Mouse (Mus musculus) midbrain, embryonic 14.5 days (tissue): Measurements from ENCODE around the gene Dab2. TPM values are rescaled to one million over a fixed set of nuclear protein-coding genes. Genes with fewer than 3 reads are reported as not detected.

Source experiments
- ATAC-seq: fragments of 200-750 bp; cut with Nextera tagmentation; 2 replicates; pipeline ENCODE4 v1.8.0; 2017; ENCODE audit warnings: moderate number of reproducible peaks, moderate library complexity; ENCODE audit not compliant: low FRiP score, low TSS enrichment
- DNase-seq: peaks from one replicate; pipeline ENCODE4 v3.0.0-alpha.2; 2015
- H3K27ac ChIP-seq: fragments of 300-500 bp; sonication (generic); replicated peaks from 2 replicates; pipeline ENCODE4 v1.5.1; 2014; ENCODE audit warnings: mild to moderate bottlenecking, low read depth, low read length, moderate library complexity
- H3K27me3 ChIP-seq: fragments of 300-500 bp; sonication (generic); 2 replicates; pipeline ENCODE4 v1.6.1; 2014; ENCODE audit warnings: low read length, control low read depth, mixed read lengths; ENCODE audit not compliant: control insufficient read depth, insufficient read depth
- H3K36me3 ChIP-seq: fragments of 300-500 bp; sonication (generic); 2 replicates; pipeline ENCODE4 v1.6.1; 2014; ENCODE audit warnings: low read length, control low read depth; ENCODE audit not compliant: control insufficient read depth, insufficient read depth
- H3K4me1 ChIP-seq: fragments of 300-500 bp; sonication (generic); 2 replicates; pipeline ENCODE4 v1.6.1; 2014; ENCODE audit warnings: mild to moderate bottlenecking, antibody characterized with exemption, low read length, control low read depth; ENCODE audit not compliant: control insufficient read depth, insufficient read depth
- H3K4me2 ChIP-seq: fragments of 300-500 bp; sonication (generic); 2 replicates; pipeline ENCODE4 v1.6.1; 2014; ENCODE audit warnings: mild to moderate bottlenecking, low read length, moderate library complexity
- H3K4me3 ChIP-seq: fragments of 300-500 bp; sonication (generic); replicated peaks from 2 replicates; pipeline ENCODE4 v1.5.1; 2014; ENCODE audit warnings: low read depth, low read length
- H3K9ac ChIP-seq: fragments of 300-500 bp; sonication (generic); replicated peaks from 2 replicates; pipeline ENCODE4 v1.6.1; 2014; ENCODE audit warnings: mild to moderate bottlenecking, low read length, moderate library complexity
- H3K9me3 ChIP-seq: fragments of 300-500 bp; sonication (generic); 2 replicates; pipeline ENCODE4 v1.6.1; 2016; ENCODE audit warnings: low read length, control low read depth, mixed read lengths; ENCODE audit not compliant: control insufficient read depth
- WGBS: fragments of 180-500 bp; shearing (Covaris S2); extraction: QIAGEN DNeasy Blood & Tissue Kit; methylation state at CpG from one replicate; pipeline ENCODE4 v1.1.7; 2014; 5-methylcytosine and 5-hydroxymethylcytosine counted together
- polyA plus RNA-seq: library from polyadenylated mRNA; unstranded; fragments of >200 nt; fragmentation: Nextera tagmentation; extraction: Ambion mirVana; gene quantifications from 2 replicates; pipeline ENCODE4 v1.2.1, GENCODE M21; 2014

The Dab2 gene
- polyA plus RNA-seq, 1 experiment from 2014 or later, result 26.2 TPM

DNA sequence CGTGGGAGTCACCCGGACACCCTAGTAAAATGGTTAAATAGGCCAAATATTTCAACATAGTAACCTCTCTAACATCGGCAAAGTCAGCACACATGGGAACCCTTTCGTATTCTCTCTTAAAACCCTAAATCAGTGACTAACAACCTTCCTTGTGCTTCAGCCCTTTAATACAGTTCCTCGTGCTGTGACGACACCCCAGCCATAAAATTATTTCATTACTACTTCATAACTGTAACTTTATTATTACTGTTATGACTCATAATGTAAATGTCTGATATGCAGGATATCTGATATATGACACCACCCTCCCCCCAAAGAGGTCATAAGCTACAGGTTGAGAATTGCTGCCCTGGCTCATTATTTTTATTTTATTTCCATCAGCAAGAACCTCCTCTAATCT lies 19.8 kb downstream of the Dab2 start:
- no peak for DNase-seq
- 96% methylated on average over 6 of the region's 6 CpGs for WGBS

DNA sequence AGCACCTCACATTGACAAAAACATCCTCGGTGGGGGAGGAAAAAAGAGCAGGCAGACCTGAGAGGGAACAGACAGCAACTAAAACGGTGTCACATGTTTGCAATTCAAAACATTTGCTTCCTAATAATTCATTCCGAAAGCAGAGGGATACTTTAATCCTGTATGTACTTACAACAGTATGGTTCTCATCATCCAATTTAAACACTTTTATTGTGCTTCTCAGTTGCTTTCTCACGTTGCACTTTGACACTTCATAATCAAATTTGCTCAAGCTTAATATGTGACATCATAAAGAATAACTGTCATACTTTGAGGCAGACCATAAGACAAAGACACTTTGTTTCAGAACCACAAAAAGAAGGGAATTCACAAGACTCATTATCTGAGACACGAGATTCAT lies 20.9 kb downstream of the Dab2 start:
- H3K9me3 ChIP-seq, result no peaks in the 10 kb centered on the region
- WGBS, result 64% methylated on average over 5 of the region's 5 CpGs
- ATAC-seq, result no peak

More for the DNA sequence above, 19.8 kb downstream of the Dab2 start:
- no peak for ATAC-seq
- no peaks in the 10 kb centered on the region for H3K27me3 ChIP-seq
- no peaks in the 10 kb centered on the region for H3K4me1 ChIP-seq
- H3K4me3 ChIP-seq, result no peak overlapping the region
- H3K27ac ChIP-seq, result no peak overlapping the region
- no peak overlapping the region for H3K9ac ChIP-seq
- no peaks in the 10 kb centered on the region for H3K9me3 ChIP-seq
- H3K36me3 ChIP-seq, result no peaks in the 10 kb centered on the region
- no peak overlapping the region for H3K4me2 ChIP-seq

DNA sequence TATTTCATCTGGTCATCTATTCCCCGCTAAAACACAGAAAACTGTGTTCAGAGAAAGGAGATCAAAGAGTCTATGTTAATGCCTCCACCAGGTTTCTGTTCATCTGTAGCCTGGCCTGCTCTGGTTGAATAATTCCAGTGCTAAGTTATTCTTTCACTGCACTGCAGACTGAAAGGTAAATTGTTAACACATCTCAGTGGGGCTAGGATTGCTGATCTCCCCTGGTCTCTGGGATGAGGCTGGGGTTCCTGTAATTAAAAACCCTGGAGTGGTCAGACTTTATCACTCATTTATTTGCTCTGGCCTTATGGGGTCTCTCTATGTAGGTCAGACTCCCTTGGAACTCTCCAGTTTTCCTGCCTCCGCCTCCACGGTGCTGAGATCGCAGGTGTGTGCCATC lies 21.7 kb downstream of the Dab2 start:
- no peak overlapping the region for H3K4me3 ChIP-seq
- H3K4me1 ChIP-seq, result no peaks in the 10 kb centered on the region
- no peaks in the 10 kb centered on the region for H3K36me3 ChIP-seq
- H3K4me2 ChIP-seq, result no peak overlapping the region
- H3K9ac ChIP-seq, result no peak overlapping the region
- H3K27me3 ChIP-seq, result no peaks in the 10 kb centered on the region
- DNase-seq (no peak), ATAC-seq (no peak)
- H3K27ac ChIP-seq, result no peak overlapping the region
- 83% methylated on average over 4 of the region's 4 CpGs for WGBS
- no peaks in the 10 kb centered on the region for H3K9me3 ChIP-seq

More for the DNA sequence above, 20.9 kb downstream of the Dab2 start:
- Histone ChIP-seq H3K4me1 (no peaks in the 10 kb centered on the region), H3K36me3 (no peaks in the 10 kb centered on the region), H3K9ac (no peak overlapping the region), H3K27ac (no peak overlapping the region), H3K4me2 (no peak overlapping the region), H3K27me3 (no peaks in the 10 kb centered on the region), H3K4me3 (no peak overlapping the region)
- DNase-seq, result no peak

DNA sequence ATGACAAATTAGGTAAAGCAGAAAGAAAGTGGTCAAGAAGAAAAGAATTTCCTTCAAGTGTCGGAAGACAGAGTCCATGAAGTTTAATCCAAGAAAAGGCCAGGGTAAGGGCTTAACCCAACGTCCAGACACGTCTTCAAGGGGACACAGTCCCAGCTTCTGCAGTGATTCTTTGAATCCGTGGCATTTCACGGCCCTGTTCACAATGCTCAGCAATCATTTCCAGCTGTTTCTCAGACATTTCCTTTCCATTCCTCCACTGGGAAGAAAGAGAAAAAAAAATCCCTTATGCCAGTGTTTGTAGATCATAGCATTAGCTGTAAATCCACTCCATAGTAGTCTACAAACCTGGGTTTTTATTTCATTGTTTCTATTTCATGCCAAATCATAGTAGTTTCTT lies 22.7 kb downstream of the Dab2 start:
- Histone ChIP-seq H3K36me3 (no peaks in the 10 kb centered on the region), H3K27me3 (no peaks in the 10 kb centered on the region), H3K4me1 (no peaks in the 10 kb centered on the region), H3K9ac (no peak overlapping the region), H3K9me3 (no peaks in the 10 kb centered on the region), H3K4me2 (no peak overlapping the region), H3K4me3 (no peak overlapping the region), H3K27ac (no peak overlapping the region)
- ATAC-seq, result no peak
- WGBS, result 53% methylated on average over 5 of the region's 5 CpGs
- no peak for DNase-seq

DNA sequence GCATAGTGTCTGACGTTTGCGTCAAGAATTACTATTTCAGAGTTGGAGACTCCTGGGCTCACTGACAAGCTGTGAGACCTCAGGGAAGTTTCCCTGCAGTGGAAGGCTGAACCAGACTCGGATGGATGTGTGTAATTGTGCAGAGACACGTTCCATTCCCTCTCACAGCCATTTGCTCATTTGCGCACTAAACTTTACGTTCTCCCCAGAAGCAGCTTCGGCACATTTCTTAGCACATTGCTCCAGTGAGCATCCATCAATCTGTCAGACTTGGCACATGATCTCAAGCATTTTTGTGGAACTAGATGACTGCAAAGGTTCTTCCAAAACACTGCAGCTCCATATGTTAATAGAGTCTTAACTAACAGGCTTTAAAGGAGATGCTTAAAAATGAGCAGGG lies 24.0 kb downstream of the Dab2 start:
- no peak overlapping the region for H3K27ac ChIP-seq
- no peaks in the 10 kb centered on the region for H3K4me1 ChIP-seq
- H3K9me3 ChIP-seq, result no peaks in the 10 kb centered on the region
- DNase-seq (no peak), ATAC-seq (no peak)
- H3K4me2 ChIP-seq, result no peak overlapping the region
- no peak overlapping the region for H3K9ac ChIP-seq
- no peaks in the 10 kb centered on the region for H3K36me3 ChIP-seq
- 88% methylated on average over 7 of the region's 7 CpGs for WGBS
- no peak overlapping the region for H3K4me3 ChIP-seq
- no peaks in the 10 kb centered on the region for H3K27me3 ChIP-seq

DNA sequence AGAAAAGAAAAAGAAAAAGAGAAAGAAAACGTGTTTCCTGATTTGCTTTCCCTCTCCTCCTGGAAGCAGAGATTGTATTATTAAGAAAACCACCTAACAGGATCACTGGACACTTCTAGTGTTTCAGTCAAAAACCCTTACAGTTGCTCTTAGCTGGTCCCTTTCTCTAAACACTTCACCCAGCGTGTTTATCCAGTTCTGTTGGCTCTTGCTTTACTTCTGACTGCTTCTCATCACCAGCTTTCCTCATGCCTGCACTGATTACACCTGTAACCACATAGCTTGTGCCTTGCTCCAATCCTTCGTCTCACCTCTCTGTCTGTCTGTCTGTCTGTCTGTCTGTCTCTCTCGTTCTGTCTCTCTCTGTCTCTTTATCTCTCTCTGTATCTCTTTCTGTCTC lies 25.9 kb downstream of the Dab2 start:
- 81% methylated on average over 4 of the region's 4 CpGs for whole genome bisulfite sequencing
- DNase-seq (no peak), ATAC-seq (no peak)
- H3K36me3 ChIP-seq, result no peaks in the 10 kb centered on the region
- H3K9ac ChIP-seq, result no peak overlapping the region
- H3K4me2 ChIP-seq, result no peak overlapping the region
- H3K27me3 ChIP-seq, result no peaks in the 10 kb centered on the region
- no peak overlapping the region for H3K27ac ChIP-seq
- no peaks in the 10 kb centered on the region for H3K9me3 ChIP-seq
- no peaks in the 10 kb centered on the region for H3K4me1 ChIP-seq
- no peak overlapping the region for H3K4me3 ChIP-seq

DNA sequence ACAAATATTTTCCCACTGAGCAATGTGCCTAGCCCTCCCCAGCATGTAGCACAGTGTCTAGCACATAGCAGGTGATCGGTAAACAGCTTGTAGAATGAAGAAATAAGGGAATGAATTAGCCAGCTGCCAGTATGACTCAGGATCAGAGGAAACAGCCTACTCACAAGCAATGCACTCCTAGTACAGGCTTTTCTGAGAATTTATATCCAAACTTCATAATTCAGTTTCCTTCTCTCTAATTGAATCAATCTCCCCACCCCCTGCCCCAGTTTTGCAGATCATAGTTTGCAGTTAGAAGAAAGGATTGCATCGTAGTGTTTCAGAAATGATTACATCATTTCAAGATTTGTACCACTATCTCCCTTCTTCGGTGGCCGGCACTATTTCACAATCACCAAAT lies 26.4 kb downstream of the Dab2 start:
- Histone ChIP-seq H3K4me3 (no peak overlapping the region), H3K4me2 (no peak overlapping the region), H3K27ac (no peak overlapping the region), H3K9me3 (no peaks in the 10 kb centered on the region), H3K4me1 (no peaks in the 10 kb centered on the region), H3K27me3 (no peaks in the 10 kb centered on the region), H3K36me3 (no peaks in the 10 kb centered on the region), H3K9ac (no peak overlapping the region)
- no peak for DNase-seq
- 86% methylated on average over 4 of the region's 4 CpGs for WGBS
- no peak for ATAC-seq

DNA sequence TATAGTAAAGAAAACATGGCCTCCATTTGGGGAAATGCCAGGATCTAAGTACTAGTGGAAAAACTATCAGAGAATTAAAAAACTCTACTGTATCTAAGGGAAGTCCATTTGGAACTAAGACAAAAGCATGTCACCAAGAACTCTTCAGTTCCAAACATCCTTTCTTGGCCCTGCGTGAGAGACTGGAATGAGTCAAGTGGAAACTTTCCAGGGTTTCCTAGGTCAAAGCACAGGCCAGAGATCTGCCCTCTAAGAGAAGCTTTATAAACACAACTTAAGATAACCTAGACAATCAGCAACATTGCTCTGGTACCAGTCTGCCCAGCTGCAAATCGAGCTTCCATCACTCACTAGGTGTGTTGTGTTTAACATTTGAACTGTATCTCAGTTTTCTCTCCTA lies 31.8 kb downstream of the Dab2 start:
- WGBS, result 83% methylated on average over 2 of the region's 2 CpGs
- ATAC-seq, result no peak

DNA sequence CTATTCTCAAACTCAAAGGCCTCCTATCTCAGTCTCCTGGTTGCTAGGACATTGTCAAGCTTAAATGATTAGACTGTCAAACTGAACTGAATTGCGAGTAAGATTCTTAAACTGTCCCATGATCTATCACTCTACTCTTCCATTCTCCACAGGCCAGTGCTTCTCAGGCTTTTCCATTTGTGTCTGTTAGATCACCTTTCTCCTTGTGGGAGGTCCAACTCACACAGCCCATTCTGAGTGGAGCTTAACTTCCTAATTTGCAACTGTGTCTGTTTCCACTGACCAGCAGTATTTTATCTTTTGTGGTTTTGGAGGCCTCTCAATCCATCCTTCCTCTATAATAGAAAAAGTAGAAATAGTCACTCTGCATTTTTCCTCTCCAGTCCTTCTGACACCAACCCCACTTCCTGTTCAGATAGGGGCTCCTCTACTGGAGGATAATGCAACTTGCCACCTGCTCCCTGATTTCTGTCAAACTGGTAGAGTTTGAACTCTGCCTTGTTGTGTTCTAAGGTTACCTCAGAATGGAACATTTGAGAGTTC lies 35.1 kb downstream of the Dab2 start:
- Histone ChIP-seq H3K4me3 (no peak overlapping the region), H3K36me3 (no peaks in the 10 kb centered on the region), H3K9me3 (no peaks in the 10 kb centered on the region), H3K9ac (no peak overlapping the region), H3K4me2 (no peak overlapping the region), H3K27ac (no peak overlapping the region), H3K4me1 (no peaks in the 10 kb centered on the region), H3K27me3 (no peaks in the 10 kb centered on the region)
- no peak for DNase-seq
- WGBS, result 82% methylated on average over 1 of the region's 1 CpGs
- no peak for ATAC-seq

More for the DNA sequence above, 31.8 kb downstream of the Dab2 start:
- DNase-seq, result no peak
- no peaks in the 10 kb centered on the region for H3K27me3 ChIP-seq
- no peak overlapping the region for H3K4me3 ChIP-seq
- H3K9me3 ChIP-seq, result no peaks in the 10 kb centered on the region
- no peaks in the 10 kb centered on the region for H3K4me1 ChIP-seq
- H3K9ac ChIP-seq, result no peak overlapping the region
- H3K27ac ChIP-seq, result no peak overlapping the region
- H3K4me2 ChIP-seq, result no peak overlapping the region
- H3K36me3 ChIP-seq, result no peaks in the 10 kb centered on the region
